Mouse (Mus musculus): ENCODE data around the gene Slc2a9. TPM values are rescaled to one million over a fixed set of nuclear protein-coding genes. Genes with fewer than 3 reads are reported as not detected.

Slc2a9 gene
- polyA plus RNA-seq, 1 experiment: 9.7 TPM

- Histone ChIP-seq H3K27ac (ENCODE audit: insufficient read depth, low read depth, low read length) (no peak overlapping the region), H3K4me3 (ENCODE audit: insufficient read depth, low read depth, low read length) (no peak overlapping the region), H3K36me3 (ENCODE audit: control insufficient read depth, insufficient read depth, low read length) (no peaks in the 10 kb centered on the region), H3K27me3 (replicated peaks; ENCODE audit: control insufficient read depth, insufficient read depth, low read length) (no peaks in the 10 kb centered on the region), H3K4me1 (ENCODE audit: control insufficient read depth, insufficient read depth, low read length) (no peaks in the 10 kb centered on the region)
- peak; percentile 54 for DNase-seq
- no peak for TF ChIP-seq CTCF (conservative IDR thresholded peaks at IDR 0.05; ENCODE audit: insufficient read depth, insufficient read length, low read depth, low read length)
- TF ChIP-seq POLR2A (IDR thresholded peaks at IDR 0.05; ENCODE audit: low read depth, low read length): no peak
- 16% methylated on average over 10 of the region's 10 CpGs for WGBS
Measured at GRCm38 (mm10) chr5:38388420-38388823, 114.5 kb downstream of the Slc2a9 start.

GRCm38 (mm10) chr5:38379970-38380369 is 123.0 kb downstream of the Slc2a9 start:
- no peak overlapping the region for H3K4me3 ChIP-seq (ENCODE audit: insufficient read depth, low read depth, low read length)
- H3K27ac ChIP-seq (ENCODE audit: insufficient read depth, low read depth, low read length): no peak overlapping the region
- no peaks in the 10 kb centered on the region for H3K27me3 ChIP-seq (replicated peaks; ENCODE audit: control insufficient read depth, insufficient read depth, low read length)
- TF ChIP-seq POLR2A (IDR thresholded peaks at IDR 0.05; ENCODE audit: low read depth, low read length) (no peak), CTCF (conservative IDR thresholded peaks at IDR 0.05; ENCODE audit: insufficient read depth, insufficient read length, low read depth, low read length) (no peak)
- WGBS: 96% methylated on average over 5 of the region's 5 CpGs
- H3K36me3 ChIP-seq (ENCODE audit: control insufficient read depth, insufficient read depth, low read length): no peaks in the 10 kb centered on the region
- H3K4me1 ChIP-seq (ENCODE audit: control insufficient read depth, insufficient read depth, low read length): no peaks in the 10 kb centered on the region
- no peak for DNase-seq

GRCm38 (mm10) chr5:38372369-38372768 is 130.6 kb downstream of the Slc2a9 start:
- no peaks in the 10 kb centered on the region for H3K27me3 ChIP-seq (replicated peaks; ENCODE audit: control insufficient read depth, insufficient read depth, low read length)
- no peak for TF ChIP-seq CTCF (conservative IDR thresholded peaks at IDR 0.05; ENCODE audit: insufficient read depth, insufficient read length, low read depth, low read length)
- TF ChIP-seq POLR2A (IDR thresholded peaks at IDR 0.05; ENCODE audit: low read depth, low read length): no peak
- H3K27ac ChIP-seq (ENCODE audit: insufficient read depth, low read depth, low read length): no peak overlapping the region
- DNase-seq: no peak
- no peaks in the 10 kb centered on the region for H3K36me3 ChIP-seq (ENCODE audit: control insufficient read depth, insufficient read depth, low read length)
- 28% methylated on average over 5 of the region's 5 CpGs for WGBS
- no peak overlapping the region for H3K4me3 ChIP-seq (ENCODE audit: insufficient read depth, low read depth, low read length)
- H3K4me1 ChIP-seq (ENCODE audit: control insufficient read depth, insufficient read depth, low read length): no peaks in the 10 kb centered on the region

GRCm38 (mm10) chr5:38371308-38371707 is 131.6 kb downstream of the Slc2a9 start:
- H3K4me3 ChIP-seq (ENCODE audit: insufficient read depth, low read depth, low read length): no peak overlapping the region
- TF ChIP-seq CTCF (conservative IDR thresholded peaks at IDR 0.05; ENCODE audit: insufficient read depth, insufficient read length, low read depth, low read length) (no peak), POLR2A (IDR thresholded peaks at IDR 0.05; ENCODE audit: low read depth, low read length) (no peak)
- DNase-seq: no peak
- no peaks in the 10 kb centered on the region for H3K36me3 ChIP-seq (ENCODE audit: control insufficient read depth, insufficient read depth, low read length)
- no peaks in the 10 kb centered on the region for H3K27me3 ChIP-seq (replicated peaks; ENCODE audit: control insufficient read depth, insufficient read depth, low read length)
- no peak overlapping the region for H3K27ac ChIP-seq (ENCODE audit: insufficient read depth, low read depth, low read length)
- H3K4me1 ChIP-seq (ENCODE audit: control insufficient read depth, insufficient read depth, low read length): no peaks in the 10 kb centered on the region
- 73% methylated on average over 1 of the region's 1 CpGs for WGBS

- no peaks in the 10 kb centered on the region for H3K27me3 ChIP-seq (replicated peaks; ENCODE audit: control insufficient read depth, insufficient read depth, low read length)
- no peaks in the 10 kb centered on the region for H3K4me1 ChIP-seq (ENCODE audit: control insufficient read depth, insufficient read depth, low read length)
- DNase-seq: peak; percentile 43
- no peak overlapping the region for H3K27ac ChIP-seq (ENCODE audit: insufficient read depth, low read depth, low read length)
- 19% methylated on average over 18 of the region's 18 CpGs for WGBS
- H3K36me3 ChIP-seq (ENCODE audit: control insufficient read depth, insufficient read depth, low read length): no peaks in the 10 kb centered on the region
- peak overlapping the region; percentile 22; the same call in 1 of the 2 replicates for H3K4me3 ChIP-seq (ENCODE audit: insufficient read depth, low read depth, low read length)
- no peak for TF ChIP-seq CTCF (conservative IDR thresholded peaks at IDR 0.05; ENCODE audit: insufficient read depth, insufficient read length, low read depth, low read length)
- TF ChIP-seq POLR2A (IDR thresholded peaks at IDR 0.05; ENCODE audit: low read depth, low read length): no peak
Measured at GRCm38 (mm10) chr5:38366650-38367470, 136.1 kb downstream of the Slc2a9 start.

GRCm38 (mm10) chr5:38365521-38365920 is 137.4 kb downstream of the Slc2a9 start:
- TF ChIP-seq CTCF (conservative IDR thresholded peaks at IDR 0.05; ENCODE audit: insufficient read depth, insufficient read length, low read depth, low read length) (no peak), POLR2A (IDR thresholded peaks at IDR 0.05; ENCODE audit: low read depth, low read length) (no peak)
- no peaks in the 10 kb centered on the region for H3K27me3 ChIP-seq (replicated peaks; ENCODE audit: control insufficient read depth, insufficient read depth, low read length)
- no peak for DNase-seq
- H3K4me1 ChIP-seq (ENCODE audit: control insufficient read depth, insufficient read depth, low read length): no peaks in the 10 kb centered on the region
- no peak overlapping the region for H3K4me3 ChIP-seq (ENCODE audit: insufficient read depth, low read depth, low read length)
- 83% methylated on average over 2 of the region's 2 CpGs for WGBS
- no peak overlapping the region for H3K27ac ChIP-seq (ENCODE audit: insufficient read depth, low read depth, low read length)
- no peaks in the 10 kb centered on the region for H3K36me3 ChIP-seq (ENCODE audit: control insufficient read depth, insufficient read depth, low read length)

GRCm38 (mm10) chr5:38364396-38364795 is 138.5 kb downstream of the Slc2a9 start:
- H3K27ac ChIP-seq (ENCODE audit: insufficient read depth, low read depth, low read length): no peak overlapping the region
- no peak for DNase-seq
- no peaks in the 10 kb centered on the region for H3K4me1 ChIP-seq (ENCODE audit: control insufficient read depth, insufficient read depth, low read length)
- H3K36me3 ChIP-seq (ENCODE audit: control insufficient read depth, insufficient read depth, low read length): no peaks in the 10 kb centered on the region
- TF ChIP-seq CTCF (conservative IDR thresholded peaks at IDR 0.05; ENCODE audit: insufficient read depth, insufficient read length, low read depth, low read length): no peak
- no peak for TF ChIP-seq POLR2A (IDR thresholded peaks at IDR 0.05; ENCODE audit: low read depth, low read length)
- H3K27me3 ChIP-seq (replicated peaks; ENCODE audit: control insufficient read depth, insufficient read depth, low read length): no peaks in the 10 kb centered on the region
- WGBS: 81% methylated on average over 5 of the region's 5 CpGs
- H3K4me3 ChIP-seq (ENCODE audit: insufficient read depth, low read depth, low read length): no peak overlapping the region

Data from kidney, adult 2 months (tissue).